Mouse (Mus musculus) liver, embryonic 11.5 days (tissue): ENCODE data around the gene Olfr718-ps1. TPM values are rescaled to one million over a fixed set of nuclear protein-coding genes. Genes with fewer than 3 reads are reported as not detected.
"Not testable (repeated sequence)": the region's sequence is repeated elsewhere in the genome, so short reads cannot be mapped to it uniquely, and the experiment has no call there.

Source experiments
- ATAC-seq: fragments of 200-750 bp; cut with Nextera tagmentation; replicated peaks from 2 replicates; pipeline ENCODE4 v1.8.0; 2017; ENCODE audit warnings: moderate number of reproducible peaks, mild to moderate bottlenecking, moderate TSS enrichment, moderate library complexity; ENCODE audit not compliant: low FRiP score
- DNase-seq: peaks from one replicate; pipeline ENCODE4 v3.0.0-alpha.2; 2017; ENCODE audit warnings: low spot score
- H3K27ac ChIP-seq: fragments of 300-500 bp; sonication (generic); 2 replicates; pipeline ENCODE4 v1.5.1; 2014; ENCODE audit warnings: mild to moderate bottlenecking, low read depth, low read length, control low read depth
- H3K27me3 ChIP-seq: fragments of 300-500 bp; sonication (generic); replicated peaks from 2 replicates; pipeline ENCODE4 v1.6.1; 2014; ENCODE audit warnings: low read length, mixed read lengths; ENCODE audit not compliant: control insufficient read depth, insufficient read depth
- H3K36me3 ChIP-seq: fragments of 300-500 bp; sonication (generic); 2 replicates; pipeline ENCODE4 v1.6.1; 2014; ENCODE audit warnings: mild to moderate bottlenecking, low read length, moderate library complexity, mixed read lengths; ENCODE audit not compliant: control insufficient read depth, insufficient read depth
- H3K4me1 ChIP-seq: fragments of 300-500 bp; sonication (generic); replicated peaks from 2 replicates; pipeline ENCODE4 v1.6.1; 2014; ENCODE audit warnings: low read length, mixed read lengths; ENCODE audit not compliant: control insufficient read depth, insufficient read depth
- H3K4me2 ChIP-seq: fragments of 300-500 bp; sonication (generic); 2 replicates; pipeline ENCODE4 v1.6.1; 2014; ENCODE audit warnings: mild to moderate bottlenecking, control low read depth, moderate library complexity
- H3K4me3 ChIP-seq: fragments of 300-500 bp; sonication (generic); 2 replicates; pipeline ENCODE4 v1.5.1; 2014; ENCODE audit warnings: low read depth, low read length, control low read depth
- H3K9ac ChIP-seq: fragments of 300-500 bp; sonication (generic); 2 replicates; pipeline ENCODE4 v1.6.1; 2014; ENCODE audit warnings: low read depth, low read length, control low read depth
- H3K9me3 ChIP-seq: fragments of 300-500 bp; sonication (generic); 2 replicates; pipeline ENCODE4 v1.6.1; 2016; ENCODE audit warnings: low read length, inconsistent platforms, mixed read lengths; ENCODE audit not compliant: control insufficient read depth
- WGBS: fragments of 180-500 bp; shearing (Covaris S2); extraction: QIAGEN DNeasy Blood & Tissue Kit; methylation state at CpG from one replicate; pipeline ENCODE4 v1.1.7; 2014; 5-methylcytosine and 5-hydroxymethylcytosine counted together
- polyA plus RNA-seq: library from polyadenylated mRNA; unstranded; fragments of >200 nt; fragmentation: Nextera tagmentation; extraction: Ambion mirVana; gene quantifications from 2 replicates; pipeline ENCODE4 v1.2.1, GENCODE M21; 2014

Olfr718-ps1 gene
- not detected in 2 replicates for polyA plus RNA-seq

DNA sequence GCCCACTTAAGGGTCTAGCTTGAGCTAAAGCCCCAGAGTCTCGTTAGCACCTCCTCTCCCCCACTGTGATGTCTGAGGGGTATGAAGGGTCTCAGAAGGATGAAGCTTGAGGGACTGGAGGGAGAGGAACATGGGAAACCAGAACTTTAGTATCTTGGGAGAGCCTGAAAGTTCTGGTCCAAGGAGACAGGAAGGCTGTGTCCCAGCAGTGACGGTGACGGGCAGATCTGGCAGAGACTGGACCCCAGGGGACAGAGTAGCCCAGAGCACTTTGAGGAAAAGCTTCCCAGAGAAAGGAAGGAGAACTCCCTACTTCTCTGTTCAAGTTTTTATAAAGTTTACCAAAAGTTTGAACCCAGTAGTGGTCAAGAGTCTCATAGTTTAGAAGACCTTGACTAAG lies at the start of gene Olfr718-ps1:
Gene Olfr718-ps1, minus strand, starts transcription at position 101 of the 400 bp plus-strand sequence.
- H3K4me3 ChIP-seq = no peak within 1 kb of the TSS
- peaks cover 2% of the 10 kb centered on the region for H3K9me3 ChIP-seq
- H3K4me1 ChIP-seq = no peaks in the 10 kb centered on the region
- 67% methylated on average over 3 of the region's 3 CpGs for WGBS
- no peak within 1 kb of the TSS for H3K27ac ChIP-seq
- peaks cover 2% of the 10 kb centered on the region; the same call in 1 of the 2 replicates for H3K27me3 ChIP-seq
- H3K9ac ChIP-seq = no peak within 1 kb of the TSS
- ATAC-seq (no peak), DNase-seq (no peak)
- H3K4me2 ChIP-seq = no peak within 1 kb of the TSS
- no peaks in the 10 kb centered on the region for H3K36me3 ChIP-seq

DNA sequence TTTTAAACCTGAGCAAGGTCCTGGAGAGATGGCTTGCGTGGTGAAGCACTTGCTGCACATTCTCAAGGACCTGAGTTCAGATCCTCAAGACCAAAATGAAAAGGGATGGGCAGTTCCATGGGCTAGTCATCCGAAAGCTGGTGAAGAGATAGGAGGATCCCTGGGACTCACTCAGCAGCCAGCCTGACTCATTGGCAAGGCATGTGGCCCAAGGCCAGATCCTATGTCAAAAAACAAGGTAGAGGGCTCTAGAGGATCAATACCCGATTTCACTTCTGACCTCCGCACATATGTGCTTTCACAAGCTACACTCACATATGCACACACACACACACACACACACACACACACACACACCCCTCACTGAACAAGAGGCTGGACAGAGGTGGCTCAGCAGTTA lies 49.1 kb upstream of the Olfr718-ps1 start:
- no peaks in the 10 kb centered on the region for H3K36me3 ChIP-seq
- no peak overlapping the region for H3K4me2 ChIP-seq
- 0 out of 2 replicates have a peak, but pooled peaks cover 4% of the 10 kb centered on the region for H3K27me3 ChIP-seq
- WGBS = 68% methylated on average over 4 of the region's 4 CpGs
- no peaks in the 10 kb centered on the region for H3K9me3 ChIP-seq
- no peaks in the 10 kb centered on the region for H3K4me1 ChIP-seq
- DNase-seq (no peak), ATAC-seq (no peak)
- no peak overlapping the region for H3K4me3 ChIP-seq
- no peak overlapping the region for H3K27ac ChIP-seq
- H3K9ac ChIP-seq = no peak overlapping the region

DNA sequence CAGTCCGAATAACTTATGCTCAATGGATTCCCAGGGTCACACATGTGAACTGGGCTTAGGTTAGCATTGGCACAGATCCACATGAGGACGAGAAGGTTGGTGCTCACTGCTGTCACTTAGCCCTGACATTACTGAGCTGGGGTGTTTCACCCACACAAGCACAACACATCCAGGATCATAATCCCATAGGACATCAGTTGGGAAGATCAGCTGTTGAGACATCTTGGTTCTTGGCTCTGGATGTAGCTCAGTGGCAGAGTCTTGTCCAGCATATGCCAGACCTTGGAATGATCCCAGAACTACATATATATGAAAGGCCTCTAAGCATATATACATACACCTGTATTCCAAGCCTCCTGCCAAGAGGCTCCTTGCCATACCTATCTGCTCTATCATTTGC lies 47.8 kb upstream of the Olfr718-ps1 start:
- H3K9ac ChIP-seq = no peak overlapping the region
- H3K4me3 ChIP-seq = no peak overlapping the region
- 80% methylated on average over 2 of the region's 2 CpGs for WGBS
- 0 out of 2 replicates have a peak, but pooled peaks cover 4% of the 10 kb centered on the region for H3K27me3 ChIP-seq
- no peak for ATAC-seq
- no peak for DNase-seq
- H3K27ac ChIP-seq = no peak overlapping the region
- H3K9me3 ChIP-seq = no peaks in the 10 kb centered on the region
- H3K4me2 ChIP-seq = no peak overlapping the region
- H3K36me3 ChIP-seq = no peaks in the 10 kb centered on the region
- H3K4me1 ChIP-seq = no peaks in the 10 kb centered on the region

DNA sequence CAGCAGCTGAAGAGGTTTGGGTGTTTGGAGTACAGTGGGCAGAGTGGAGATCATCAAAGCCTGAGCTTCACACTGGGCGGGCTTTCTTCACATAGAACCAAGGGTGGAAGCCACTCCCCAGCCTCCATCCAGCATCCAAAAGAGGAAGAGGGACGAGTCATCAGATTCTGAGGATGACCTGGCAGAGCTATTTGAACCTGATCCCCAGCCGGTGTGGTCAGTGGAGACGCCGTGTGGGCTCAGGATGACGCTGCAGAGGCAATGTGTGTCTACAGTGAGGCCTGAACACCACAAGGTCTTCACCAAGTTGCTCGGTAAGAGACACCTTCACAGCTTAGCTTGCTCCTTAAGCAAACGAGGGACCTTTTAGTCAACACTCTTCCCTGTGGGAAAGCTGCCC lies 47.4 kb upstream of the Olfr718-ps1 start:
- not testable (repeated sequence) for H3K9ac ChIP-seq, H3K36me3 ChIP-seq, H3K27ac ChIP-seq, H3K4me3 ChIP-seq, H3K27me3 ChIP-seq, H3K9me3 ChIP-seq, H3K4me2 ChIP-seq, H3K4me1 ChIP-seq, DNase-seq, ATAC-seq
- 45% methylated on average over 8 of the region's 8 CpGs for WGBS

DNA sequence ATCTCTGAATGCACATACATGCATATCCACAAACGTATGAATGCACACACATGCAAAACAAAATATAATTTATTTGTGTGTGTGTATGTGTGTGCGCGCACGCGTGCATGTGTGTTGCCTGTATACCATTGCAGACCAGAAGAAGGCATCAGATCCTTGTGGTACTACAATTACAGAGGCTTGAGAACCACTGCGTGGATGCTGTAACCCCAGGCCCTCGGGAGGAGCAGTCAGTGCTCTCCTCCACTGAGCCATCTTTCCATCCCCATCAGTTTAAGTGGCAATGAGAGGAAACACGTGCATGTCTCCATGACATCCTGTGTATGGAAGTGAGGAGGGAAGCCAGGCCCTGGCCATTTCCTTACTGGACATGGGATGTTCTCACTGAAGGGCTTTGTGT lies 45.4 kb upstream of the Olfr718-ps1 start:
- Histone ChIP-seq H3K4me2 (no peak overlapping the region), H3K9me3 (no peaks in the 10 kb centered on the region), H3K27ac (no peak overlapping the region), H3K9ac (no peak overlapping the region), H3K4me1 (no peaks in the 10 kb centered on the region), H3K27me3 (0 out of 2 replicates have a peak, but pooled peaks cover 4% of the 10 kb centered on the region), H3K4me3 (no peak overlapping the region), H3K36me3 (no peaks in the 10 kb centered on the region)
- no peak for ATAC-seq
- DNase-seq = no peak
- 80% methylated on average over 8 of the region's 8 CpGs for WGBS

DNA sequence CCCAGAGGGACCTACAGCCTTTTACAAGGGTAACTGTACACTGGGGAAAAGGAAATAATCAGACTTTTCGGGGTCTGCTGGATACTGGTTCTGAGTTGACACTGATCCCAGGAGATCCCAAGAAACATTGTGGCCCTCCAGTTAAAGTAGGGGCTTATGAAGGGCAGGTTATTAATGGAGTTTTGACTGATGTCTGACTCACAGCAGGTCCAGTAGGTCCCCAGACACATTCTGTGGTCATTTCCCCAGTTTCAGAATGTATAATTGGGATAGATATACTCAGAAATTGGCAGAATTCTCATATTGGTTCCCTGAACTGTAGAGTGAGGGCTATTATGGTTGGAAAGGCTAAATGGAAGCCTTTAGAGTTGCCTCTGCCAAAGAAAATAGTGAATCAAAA lies 40.6 kb upstream of the Olfr718-ps1 start:
- not testable (repeated sequence) for H3K4me1 ChIP-seq, H3K27ac ChIP-seq, DNase-seq, ATAC-seq, H3K27me3 ChIP-seq, H3K4me2 ChIP-seq, H3K4me3 ChIP-seq, H3K36me3 ChIP-seq, H3K9me3 ChIP-seq, H3K9ac ChIP-seq
- WGBS = no CpG with 5 or more reads among the region's 1 CpGs

DNA sequence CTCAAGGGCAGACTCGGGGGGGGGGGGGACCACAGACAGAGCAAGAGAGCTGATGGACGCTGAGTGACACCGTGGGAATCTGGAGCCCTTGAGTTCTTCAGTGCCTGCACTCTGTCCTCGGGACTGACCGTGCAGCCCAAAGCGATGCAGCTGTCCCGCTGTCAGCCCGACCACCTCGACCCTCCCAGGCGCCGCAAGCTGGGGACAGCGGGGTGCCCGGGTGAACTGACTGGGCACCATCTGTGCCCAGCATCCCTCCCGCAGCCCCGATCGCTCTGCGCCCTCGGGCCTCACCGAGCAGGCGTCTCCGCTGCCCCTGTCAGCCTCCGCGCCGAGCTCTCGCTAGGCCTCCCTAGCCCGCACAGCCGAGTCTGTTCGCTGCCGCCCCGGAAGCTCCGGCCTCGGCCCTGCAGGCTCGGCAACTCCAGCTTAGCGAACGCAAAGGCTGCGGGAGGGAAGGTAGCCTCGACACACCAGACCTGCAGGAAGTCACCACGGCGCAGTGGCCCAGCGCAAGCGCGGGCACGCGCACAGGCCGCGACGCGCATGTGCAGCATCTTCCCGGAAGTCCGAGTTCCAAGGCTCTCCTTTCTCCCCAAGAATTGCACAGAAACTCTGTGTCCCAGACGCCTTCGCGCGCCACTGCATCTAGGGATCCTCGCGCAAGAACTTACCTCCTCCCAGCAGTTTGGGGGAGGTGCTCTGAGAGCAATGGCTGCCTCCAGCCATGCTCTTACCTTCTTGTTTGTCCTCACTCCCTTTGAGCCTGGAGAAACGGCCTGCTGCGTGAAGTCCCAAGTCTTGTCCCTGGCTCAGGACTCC lies 33.1 kb upstream of the Olfr718-ps1 start, which contains the start of the genes Rbak and Spdye4b:
Gene Rbak, minus strand, starts transcription at position 521 of the 822 bp plus-strand sequence.
Gene Spdye4b, plus strand, starts transcription at position 763 of the 822 bp plus-strand sequence.
- H3K27me3 ChIP-seq = no peaks in the 10 kb centered on the region
- DNase-seq (peak; percentile 88), ATAC-seq (peak; percentile 90)
- peak within 1 kb of the TSS; percentile 71 for H3K4me3 ChIP-seq
- WGBS = 1% methylated on average over 58 of the region's 58 CpGs
- peak within 1 kb of the TSS; percentile 80 for H3K4me2 ChIP-seq
- peak within 1 kb of the TSS; percentile 80 for H3K9ac ChIP-seq
- H3K36me3 ChIP-seq = peaks cover 24% of the 10 kb centered on the region
- H3K27ac ChIP-seq = peak within 1 kb of the TSS; percentile 40
- peaks cover 10% of the 10 kb centered on the region for H3K4me1 ChIP-seq
- peaks cover 4% of the 10 kb centered on the region for H3K9me3 ChIP-seq

DNA sequence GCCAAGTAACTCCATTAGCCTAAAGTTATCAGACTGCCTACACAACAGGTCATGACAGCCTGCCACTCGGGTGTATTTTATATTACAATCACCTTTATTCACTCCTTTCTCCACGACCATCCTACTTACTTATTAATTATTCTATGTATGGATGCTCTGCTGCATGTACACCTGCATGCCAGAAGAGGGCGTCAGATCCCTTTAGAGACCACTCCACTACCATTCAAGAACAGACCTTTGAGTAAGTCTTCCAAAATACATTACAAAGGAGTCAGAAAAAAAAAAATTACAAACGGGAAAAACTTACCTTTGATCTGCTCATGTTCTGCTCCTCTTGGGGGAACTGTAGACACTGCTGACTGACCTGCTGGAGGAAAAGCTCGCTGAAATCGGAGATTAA lies 31.8 kb upstream of the Olfr718-ps1 start:
- Histone ChIP-seq H3K27me3 (no peaks in the 10 kb centered on the region), H3K4me3 (peak overlapping the region; percentile 71), H3K27ac (no peak overlapping the region), H3K4me2 (peak overlapping the region; percentile 80; the same call in 1 of the 2 replicates), H3K9me3 (peaks cover 4% of the 10 kb centered on the region), H3K9ac (no peak overlapping the region), H3K36me3 (peaks cover 35% of the 10 kb centered on the region), H3K4me1 (peaks cover 10% of the 10 kb centered on the region)
- WGBS = 40% methylated on average over 6 of the region's 6 CpGs
- ATAC-seq = no peak
- DNase-seq = no peak
